Mouse (Mus musculus): ENCODE data around the gene Mup6. TPM values are rescaled to one million over a fixed set of nuclear protein-coding genes. Genes with fewer than 3 reads are reported as not detected.
"Not testable (repeated sequence)": the region's sequence is repeated elsewhere in the genome, so short reads cannot be mapped to it uniquely, and the experiment has no call there.

Mup6 gene
- not detected for polyA plus RNA-seq (2017; shearing (Covaris generic))

- ATAC-seq: no peak
These were observed at the start of gene Mup6 for GRCm38 (mm10) chr4:59963405-59964344. Gene Mup6 (plus strand): TSS chr4:59964294.

GRCm38 (mm10) chr4:59914608-59915403 lies 49.3 kb upstream of the Mup6 start, which contains the start of gene Slc46a2:
Gene Slc46a2 (minus strand): TSS chr4:59915056.
- ATAC-seq: no peak

- no peak for ATAC-seq
These were observed 46.1 kb upstream of the Mup6 start for GRCm38 (mm10) chr4:59917966-59918365.

- ATAC-seq: no peak
These were observed 39.0 kb upstream of the Mup6 start for GRCm38 (mm10) chr4:59925082-59925481.

- no peak for ATAC-seq
These were observed 36.4 kb upstream of the Mup6 start for GRCm38 (mm10) chr4:59927666-59928065.

- ATAC-seq: peak; percentile 76
These were observed 35.7 kb upstream of the Mup6 start for GRCm38 (mm10) chr4:59928347-59928746.

- ATAC-seq: peak; percentile 76
These were observed 31.4 kb upstream of the Mup6 start for GRCm38 (mm10) chr4:59932505-59933281.

- ATAC-seq: no peak
These were observed 26.6 kb upstream of the Mup6 start for GRCm38 (mm10) chr4:59937543-59937942.

GRCm38 (mm10) chr4:59960610-59961009 lies 3.5 kb upstream of the Mup6 start, which contains the start of gene Mup4:
Gene Mup4 (minus strand): TSS chr4:59960710.
- ATAC-seq: no peak

- not testable (repeated sequence) for ATAC-seq
These were observed 33.8 kb downstream of the Mup6 start for GRCm38 (mm10) chr4:59997894-59998293.

- ATAC-seq: peak; percentile 29
These were observed 56.0 kb downstream of the Mup6 start for GRCm38 (mm10) chr4:60020141-60020540.

GRCm38 (mm10) chr4:60029334-60030111 lies 65.4 kb downstream of the Mup6 start:
- ATAC-seq: not testable (repeated sequence)

Other genes with a start within 250 kb of the Mup6 start
- gene Inip, start 162.7 kb upstream of the Mup6 start, polyA plus RNA-seq (2017; shearing (Covaris generic)): 10 to 100 TPM; 49.6 to 49.7 TPM
- gene Snx30, start 158.5 kb upstream of the Mup6 start, polyA plus RNA-seq (2017; shearing (Covaris generic)): 1 to 10 TPM; 2.2 to 2.6 TPM
- gene Slc46a2, start 49.2 kb upstream of the Mup6 start, polyA plus RNA-seq (2017; shearing (Covaris generic)): under 1 TPM in 1 of 2 experiments, not detected in 1; 0.20 TPM
- gene Mup4, start 3.6 kb upstream of the Mup6 start, polyA plus RNA-seq (2017; shearing (Covaris generic)): not detected
- gene Mup7, start 106.2 kb downstream of the Mup6 start, polyA plus RNA-seq (2017; shearing (Covaris generic)): not detected
- gene Mup2, start 190.0 kb downstream of the Mup6 start, polyA plus RNA-seq (2017; shearing (Covaris generic)): not detected

All from CD4-positive, CD25-positive, alpha-beta regulatory T cell, adult 4 months (primary cell).